Mouse (Mus musculus): ENCODE data around the gene Prr7. TPM values are rescaled to one million over a fixed set of nuclear protein-coding genes. Genes with fewer than 3 reads are reported as not detected.

Prr7 gene
- polyA plus RNA-seq, 2 experiments = 0.32 TPM; not detected in 1

DNA sequence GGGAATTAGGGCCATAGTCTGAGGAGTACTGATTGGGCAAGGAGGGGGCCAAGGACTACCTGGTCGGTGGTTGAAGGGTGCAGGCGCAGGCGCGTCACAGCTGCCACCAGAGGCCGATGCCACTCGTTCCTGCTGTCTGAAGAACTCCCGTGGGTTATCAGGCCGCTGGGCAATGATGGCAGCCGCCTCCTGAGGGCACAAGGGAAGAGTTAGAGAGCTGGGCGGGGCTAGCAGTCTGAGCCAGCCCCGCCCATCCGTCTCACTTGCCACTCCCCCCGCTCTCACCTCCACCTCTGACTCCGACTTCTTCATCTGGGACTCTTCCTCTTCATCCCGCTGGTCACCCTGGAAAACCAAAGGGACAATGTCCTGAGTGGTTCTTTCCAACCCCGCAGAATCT, 13.4 kb downstream of the Prr7 start:
- ATAC-seq (ENCODE audit: insufficient read depth) (no peak), DNase-seq (ENCODE audit: low read depth in 3 of 3, low spot score in 3 of 3) (no peak)
- TF ChIP-seq CTCF (IDR thresholded peaks at IDR 0.05; ENCODE audit: low read depth) (no peak), EP300 (IDR thresholded peaks at IDR 0.05; ENCODE audit: low read depth) (no peak)
- Histone ChIP-seq H3K36me3 (replicated peaks; ENCODE audit: control insufficient read depth, insufficient read depth, low read depth) (no peaks in the 10 kb centered on the region), H3K9me3 (ENCODE audit: control insufficient read depth, low read length) (no peaks in the 10 kb centered on the region), H3K4me1 (replicated peaks; ENCODE audit: control insufficient read depth in 2 of 2, insufficient read depth in 2 of 2, low read length in 1 of 2) (0 out of 4 replicates have a peak, but pooled peaks cover 0 to 3% of the 10 kb centered on the region in 2 experiments), H3K27ac (no peak overlapping the region), H3K4me3 (ENCODE audit: insufficient read depth in 1 of 2, low read depth in 2 of 2, low read length in 2 of 2) (no peak overlapping the region), H3K27me3 (ENCODE audit: control insufficient read depth, insufficient read depth, low read length) (peaks cover 20% of the 10 kb centered on the region), H3K4me2 (ENCODE audit: low read depth) (no peak overlapping the region), H3K9ac (replicated peaks) (no peak overlapping the region)
- WGBS (ENCODE audit: insufficient replicate concordance) = 57% methylated on average over 16 of the region's 16 CpGs

DNA sequence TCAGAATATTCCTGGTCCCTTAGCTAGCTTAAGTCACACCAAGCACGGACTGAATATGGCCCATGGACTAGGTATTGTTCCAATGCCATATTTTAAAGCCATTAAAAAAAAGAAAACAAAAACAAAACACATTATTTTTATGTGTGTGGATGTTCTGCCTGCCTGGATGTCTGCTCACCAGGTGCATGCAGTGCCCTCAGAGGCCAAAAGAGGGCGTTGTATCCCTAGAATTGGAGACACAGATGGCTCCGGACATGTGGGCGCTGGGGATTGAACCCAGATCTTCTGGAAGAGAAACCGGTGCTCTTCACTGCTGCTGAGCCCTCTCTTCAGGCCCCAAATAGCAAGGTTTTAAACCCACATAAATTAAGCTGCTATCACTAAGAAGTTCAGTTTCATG, 14.0 kb downstream of the Prr7 start:
- Histone ChIP-seq H3K9ac (replicated peaks) (no peak overlapping the region), H3K4me3 (ENCODE audit: insufficient read depth in 1 of 2, low read depth in 2 of 2, low read length in 2 of 2) (no peak overlapping the region), H3K27ac (no peak overlapping the region), H3K36me3 (replicated peaks; ENCODE audit: control insufficient read depth, insufficient read depth, low read depth) (no peaks in the 10 kb centered on the region), H3K9me3 (ENCODE audit: control insufficient read depth, low read length) (no peaks in the 10 kb centered on the region), H3K27me3 (ENCODE audit: control insufficient read depth, insufficient read depth, low read length) (peaks cover 15% of the 10 kb centered on the region), H3K4me2 (ENCODE audit: low read depth) (no peak overlapping the region), H3K4me1 (replicated peaks; ENCODE audit: control insufficient read depth in 2 of 2, insufficient read depth in 2 of 2, low read length in 1 of 2) (0 out of 4 replicates have a peak, but pooled peaks cover 0 to 3% of the 10 kb centered on the region in 2 experiments)
- DNase-seq (ENCODE audit: low read depth in 3 of 3, low spot score in 3 of 3) (no peak), ATAC-seq (ENCODE audit: insufficient read depth) (no peak)
- TF ChIP-seq CTCF (IDR thresholded peaks at IDR 0.05; ENCODE audit: low read depth) (peak; percentile 62), EP300 (IDR thresholded peaks at IDR 0.05; ENCODE audit: low read depth) (no peak)
- WGBS (ENCODE audit: insufficient replicate concordance) = 42% methylated on average over 5 of the region's 5 CpGs

DNA sequence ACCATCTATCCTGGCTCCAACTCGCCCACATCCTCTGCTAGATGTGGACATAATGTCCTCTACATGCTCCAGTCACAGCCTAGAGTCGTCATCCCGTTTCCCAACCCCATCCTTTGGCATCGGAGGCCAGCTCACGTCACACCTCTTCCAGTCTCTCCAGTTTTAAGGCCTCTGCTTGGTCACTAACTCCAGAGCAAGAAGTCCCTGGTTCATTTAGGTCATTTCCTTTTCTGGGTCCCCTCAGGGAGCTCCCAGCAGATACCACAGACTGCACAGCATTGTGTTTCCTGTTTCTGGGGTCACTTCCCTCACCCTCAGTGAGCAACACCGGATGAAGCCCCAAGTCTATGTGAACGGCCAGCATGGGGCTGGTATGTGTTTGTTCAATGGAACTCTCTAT, 14.9 kb downstream of the Prr7 start:
- 37% methylated on average over 7 of the region's 7 CpGs for WGBS (ENCODE audit: insufficient replicate concordance)
- no peak for TF ChIP-seq CTCF (IDR thresholded peaks at IDR 0.05; ENCODE audit: low read depth)
- TF ChIP-seq EP300 (IDR thresholded peaks at IDR 0.05; ENCODE audit: low read depth) = no peak
- Histone ChIP-seq H3K27me3 (ENCODE audit: control insufficient read depth, insufficient read depth, low read length) (peaks cover 8% of the 10 kb centered on the region), H3K36me3 (replicated peaks; ENCODE audit: control insufficient read depth, insufficient read depth, low read depth) (no peaks in the 10 kb centered on the region), H3K27ac (no peak overlapping the region), H3K4me3 (ENCODE audit: insufficient read depth in 1 of 2, low read depth in 2 of 2, low read length in 2 of 2) (no peak overlapping the region), H3K4me2 (ENCODE audit: low read depth) (no peak overlapping the region), H3K9ac (replicated peaks) (no peak overlapping the region), H3K4me1 (replicated peaks; ENCODE audit: control insufficient read depth in 2 of 2, insufficient read depth in 2 of 2, low read length in 1 of 2) (0 out of 4 replicates have a peak, but pooled peaks cover 0 to 3% of the 10 kb centered on the region in 2 experiments), H3K9me3 (ENCODE audit: control insufficient read depth, low read length) (no peaks in the 10 kb centered on the region)
- ATAC-seq (ENCODE audit: insufficient read depth) (peak; percentile 42; the same call in 1 of the 2 replicates), DNase-seq (ENCODE audit: low read depth in 3 of 3, low spot score in 3 of 3) (no peak)

DNA sequence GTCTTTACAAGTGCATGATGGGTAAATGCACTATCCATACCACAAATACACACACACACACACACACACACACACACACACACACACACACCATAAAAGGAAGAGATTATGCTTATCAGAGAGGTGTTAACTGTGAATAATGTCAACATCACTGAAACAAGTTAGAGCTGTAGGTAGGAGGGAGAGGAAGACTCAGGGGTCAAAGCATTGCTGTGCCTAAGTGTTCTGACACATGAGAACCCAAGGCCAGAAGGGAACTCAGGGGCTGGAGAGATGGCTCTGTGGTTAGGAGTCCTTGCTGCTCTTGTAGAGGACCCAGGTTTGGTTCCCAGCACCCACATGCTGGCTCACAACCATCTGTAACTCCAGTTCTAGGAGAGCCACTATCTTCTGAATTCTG, 15.9 kb downstream of the Prr7 start:
- DNase-seq (ENCODE audit: low read depth in 3 of 3, low spot score in 3 of 3) = no peak
- Histone ChIP-seq H3K27ac (no peak overlapping the region), H3K4me2 (ENCODE audit: low read depth) (no peak overlapping the region), H3K9ac (replicated peaks) (no peak overlapping the region), H3K36me3 (replicated peaks; ENCODE audit: control insufficient read depth, insufficient read depth, low read depth) (no peaks in the 10 kb centered on the region), H3K9me3 (ENCODE audit: control insufficient read depth, low read length) (no peaks in the 10 kb centered on the region), H3K4me1 (replicated peaks; ENCODE audit: control insufficient read depth in 2 of 2, insufficient read depth in 2 of 2, low read length in 1 of 2) (0 out of 4 replicates have a peak, but pooled peaks cover 0 to 3% of the 10 kb centered on the region in 2 experiments), H3K4me3 (ENCODE audit: insufficient read depth in 1 of 2, low read depth in 2 of 2, low read length in 2 of 2) (no peak overlapping the region), H3K27me3 (ENCODE audit: control insufficient read depth, insufficient read depth, low read length) (peaks cover 8% of the 10 kb centered on the region)
- no peak for TF ChIP-seq CTCF (IDR thresholded peaks at IDR 0.05; ENCODE audit: low read depth)
- TF ChIP-seq EP300 (IDR thresholded peaks at IDR 0.05; ENCODE audit: low read depth) = no peak
- no peak for ATAC-seq (ENCODE audit: insufficient read depth)

DNA sequence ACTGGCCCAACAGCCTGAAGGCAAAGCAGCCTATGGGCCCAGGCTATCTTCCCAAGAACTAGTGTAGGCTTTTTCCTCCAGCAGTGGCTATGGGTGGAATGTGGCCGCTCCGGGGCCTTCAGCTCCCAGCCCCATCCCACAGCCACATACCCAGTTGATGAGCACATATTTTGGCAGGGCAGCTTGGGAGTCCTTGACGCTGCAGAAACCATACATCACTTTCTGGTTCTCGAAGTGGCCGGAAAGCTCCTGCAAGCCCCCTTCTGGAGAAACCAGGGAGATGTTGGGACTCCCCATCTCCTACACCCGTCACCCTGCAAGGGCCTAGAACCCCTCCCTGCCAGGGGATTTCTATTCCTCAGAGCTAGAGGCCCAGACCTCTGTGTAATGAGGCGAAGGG, 18.5 kb downstream of the Prr7 start:
- Histone ChIP-seq H3K27me3 (ENCODE audit: control insufficient read depth, insufficient read depth, low read length) (peaks cover 33% of the 10 kb centered on the region), H3K4me2 (ENCODE audit: low read depth) (no peak overlapping the region)

More for the DNA sequence above, 18.5 kb downstream of the Prr7 start:
- Histone ChIP-seq H3K4me3 (ENCODE audit: insufficient read depth in 1 of 2, low read depth in 2 of 2, low read length in 2 of 2) (no peak overlapping the region), H3K9me3 (ENCODE audit: control insufficient read depth, low read length) (no peaks in the 10 kb centered on the region), H3K4me1 (replicated peaks; ENCODE audit: control insufficient read depth in 2 of 2, insufficient read depth in 2 of 2, low read length in 1 of 2) (peaks cover 0 to 3% of the 10 kb centered on the region in 2 experiments; a peak in 1 of 4 replicates), H3K36me3 (replicated peaks; ENCODE audit: control insufficient read depth, insufficient read depth, low read depth) (no peaks in the 10 kb centered on the region), H3K9ac (replicated peaks) (no peak overlapping the region), H3K27ac (no peak overlapping the region)
- WGBS (ENCODE audit: insufficient replicate concordance) = 74% methylated on average over 7 of the region's 7 CpGs
- DNase-seq (ENCODE audit: low read depth in 3 of 3, low spot score in 3 of 3) = no peak
- ATAC-seq (ENCODE audit: insufficient read depth) = no peak
- TF ChIP-seq EP300 (IDR thresholded peaks at IDR 0.05; ENCODE audit: low read depth) = no peak
- TF ChIP-seq CTCF (IDR thresholded peaks at IDR 0.05; ENCODE audit: low read depth) = no peak
